27 mouse cellular contexts compared by ENCODE assay signal in genomic region chr6:101938393-101938985, GRCm38 (mm10).
DNase-seq lines count a peak whose midpoint lies in the region; ATAC-seq and TF ChIP-seq lines count a peak whose summit lies in the region.
"Had no signal": no experiment of that assay in that cellular context is flagged by ENCODE, and none has a peak within 500 bp of the region (broad histone marks: within the 10 kb centered on the region; RNA-seq: fewer than 3 reads in every experiment).

No protein-coding gene starts in this region.

- no peak for TF ChIP-seq CTCF in brain, embryonic 14.5 days (IDR thresholded peaks at IDR 0.05; ENCODE audit: borderline replicate concordance, extremely low read depth, insufficient read depth, insufficient read length)
- no peak for TF ChIP-seq CTCF in forebrain, postnatal 0 days (IDR thresholded peaks at IDR 0.05; ENCODE audit: low read depth)

- H3K36me3 ChIP-seq in forebrain, embryonic 11.5 days (ENCODE audit: control insufficient read depth, insufficient read depth, low read length): no peaks in the 10 kb centered on the region
- no peaks in the 10 kb centered on the region for H3K36me3 ChIP-seq in forebrain, embryonic 10.5 days (replicated peaks)
- no peaks in the 10 kb centered on the region for H3K36me3 ChIP-seq in forebrain, postnatal 0 days (ENCODE audit: insufficient read depth)
- no peaks in the 10 kb centered on the region for H3K36me3 ChIP-seq in midbrain, embryonic 16.5 days (ENCODE audit: control insufficient read depth, insufficient read depth, low read length)
- H3K36me3 ChIP-seq: embryonic facial prominence, embryonic 12.5 days; heart, embryonic 13.5 days; hindbrain, embryonic 13.5 days; limb, embryonic 13.5 days; liver, embryonic 12.5 days had no signal

- no peak overlapping the region for H3K4me2 ChIP-seq in forebrain, embryonic 11.5 days (ENCODE audit: low read depth, low read length, severe bottlenecking)
- H3K4me2 ChIP-seq in forebrain, postnatal 0 days (ENCODE audit: low read depth): peak overlapping the region; percentile 41
- no peak overlapping the region for H3K4me2 ChIP-seq in midbrain, embryonic 16.5 days (ENCODE audit: low read length)
- H3K4me2 ChIP-seq: embryonic facial prominence, embryonic 12.5 days; heart, embryonic 13.5 days; liver, embryonic 12.5 days had no signal

- no peaks in the 10 kb centered on the region for H3K9me3 ChIP-seq in forebrain, embryonic 11.5 days (ENCODE audit: control insufficient read depth, low read length)
- no peaks in the 10 kb centered on the region for H3K9me3 ChIP-seq in forebrain, embryonic 10.5 days
- no peaks in the 10 kb centered on the region for H3K9me3 ChIP-seq in forebrain, postnatal 0 days (ENCODE audit: low read length)
- H3K9me3 ChIP-seq in midbrain, embryonic 16.5 days (replicated peaks; ENCODE audit: control insufficient read depth, low read length, poor library complexity, severe bottlenecking): no peaks in the 10 kb centered on the region
- H3K9me3 ChIP-seq: embryonic facial prominence, embryonic 12.5 days; heart, embryonic 13.5 days; hindbrain, embryonic 13.5 days; limb, embryonic 13.5 days; liver, embryonic 12.5 days had no signal

- no peak for DNase-seq in forebrain, embryonic 11.5 days (ENCODE audit: low spot score)
- DNase-seq in forebrain, embryonic 10.5 days (ENCODE audit: extremely low spot score, low spot score): no peak
- peak; percentile 90 for DNase-seq in brain, embryonic 14.5 days (ENCODE audit: low read depth)
- peak; percentile 25 for DNase-seq in forebrain, postnatal 0 days
- DNase-seq in gastrocnemius, postnatal 25 days: no peak
- no peak for DNase-seq in kidney, postnatal 4 days
- DNase-seq in kidney, adult 11 months: no peak
- DNase-seq: adrenal gland, postnatal 36 days; cerebellum, adult 11 months; cerebellum, postnatal 10 days; gastrocnemius, postnatal 14 days; heart, adult 18-20 months; kidney, adult 2 months; kidney, postnatal 14 days; layer of hippocampus, postnatal 36 days; lung, adult 18-20 months; lung, postnatal 14 days; thymus, postnatal 14 days had no signal

- no peaks in the 10 kb centered on the region; the same call in 1 of the 2 replicates for H3K4me1 ChIP-seq in forebrain, embryonic 11.5 days (replicated peaks; ENCODE audit: control insufficient read depth, insufficient read depth, low read length)
- H3K4me1 ChIP-seq in forebrain, embryonic 10.5 days: peaks cover 29% of the 10 kb centered on the region
- peaks cover 7% of the 10 kb centered on the region; the same call in 1 of the 2 replicates for H3K4me1 ChIP-seq in forebrain, postnatal 0 days (ENCODE audit: insufficient read depth)
- peaks cover 3% of the 10 kb centered on the region; the same call in 1 of the 2 replicates for H3K4me1 ChIP-seq in midbrain, embryonic 16.5 days (ENCODE audit: control insufficient read depth, insufficient read depth, low read length)
- H3K4me1 ChIP-seq: embryonic facial prominence, embryonic 12.5 days; heart, embryonic 13.5 days; limb, embryonic 13.5 days; liver, embryonic 12.5 days had no signal

- ATAC-seq in forebrain, embryonic 11.5 days (replicated peaks; ENCODE audit: low FRiP score): peak; percentile 82
- ATAC-seq in forebrain, postnatal 0 days: peak; percentile 10; the same call in 1 of the 2 replicates
- ATAC-seq in midbrain, embryonic 16.5 days: 0 out of 2 replicates have a peak, but pooled peaks have one; percentile 51
- ATAC-seq: CD4-positive, CD25-positive, alpha-beta regulatory T cell, adult 4 months; inflammation-experienced regulatory T-cells, adult 6 months; liver, embryonic 12.5 days had no signal

- no peak overlapping the region for H3K4me3 ChIP-seq in forebrain, embryonic 11.5 days (ENCODE audit: low read depth, low read length)
- H3K4me3 ChIP-seq in forebrain, embryonic 10.5 days: no peak overlapping the region
- H3K4me3 ChIP-seq in forebrain, postnatal 0 days (ENCODE audit: low read depth, low read length): no peak overlapping the region
- H3K4me3 ChIP-seq in midbrain, embryonic 16.5 days (ENCODE audit: low read depth, low read length): no peak overlapping the region
- H3K4me3 ChIP-seq: embryonic facial prominence, embryonic 12.5 days; heart, embryonic 13.5 days; hindbrain, embryonic 13.5 days; limb, embryonic 13.5 days; liver, embryonic 12.5 days had no signal

- TF ChIP-seq POLR2A in brain, embryonic 14.5 days (IDR thresholded peaks at IDR 0.05; ENCODE audit: borderline replicate concordance, extremely low read depth, insufficient read depth, insufficient read length, poor library complexity, severe bottlenecking): no peak

- 23% methylated on average over 4 of the region's 4 CpGs for WGBS in forebrain, embryonic 11.5 days
- WGBS in forebrain, embryonic 10.5 days: 45% methylated on average over 4 of the region's 4 CpGs
- 18% methylated on average over 4 of the region's 4 CpGs for WGBS in forebrain, postnatal 0 days
- 47% methylated on average over 4 of the region's 4 CpGs for WGBS in midbrain, embryonic 16.5 days

- no peak overlapping the region for H3K27ac ChIP-seq in forebrain, embryonic 11.5 days (ENCODE audit: low read depth, low read length)
- H3K27ac ChIP-seq in forebrain, embryonic 10.5 days: no peak overlapping the region
- H3K27ac ChIP-seq in forebrain, postnatal 0 days (ENCODE audit: low read depth, low read length): no peak overlapping the region
- no peak overlapping the region for H3K27ac ChIP-seq in midbrain, embryonic 16.5 days (ENCODE audit: low read length)
- H3K27ac ChIP-seq: embryonic facial prominence, embryonic 12.5 days; heart, embryonic 13.5 days; layer of hippocampus, adult 2 months; limb, embryonic 13.5 days; liver, embryonic 12.5 days had no signal

- no peak overlapping the region for H3K9ac ChIP-seq in forebrain, embryonic 11.5 days (ENCODE audit: low read length)
- no peak overlapping the region for H3K9ac ChIP-seq in forebrain, postnatal 0 days
- H3K9ac ChIP-seq in midbrain, embryonic 16.5 days (ENCODE audit: low read depth, low read length): no peak overlapping the region
- H3K9ac ChIP-seq: embryonic facial prominence, embryonic 12.5 days; heart, embryonic 13.5 days; hindbrain, embryonic 13.5 days; limb, embryonic 13.5 days; liver, embryonic 12.5 days had no signal

- peaks cover 5% of the 10 kb centered on the region for H3K27me3 ChIP-seq in forebrain, embryonic 11.5 days (ENCODE audit: control insufficient read depth, insufficient read depth, low read length)
- H3K27me3 ChIP-seq in forebrain, embryonic 10.5 days (ENCODE audit: poor library complexity, severe bottlenecking): peaks cover 65% of the 10 kb centered on the region
- no peaks in the 10 kb centered on the region for H3K27me3 ChIP-seq in forebrain, postnatal 0 days (ENCODE audit: insufficient read depth, low read length)
- no peaks in the 10 kb centered on the region for H3K27me3 ChIP-seq in midbrain, embryonic 16.5 days (ENCODE audit: control insufficient read depth, insufficient read depth, low read depth, low read length)
- H3K27me3 ChIP-seq: embryonic facial prominence, embryonic 12.5 days; heart, embryonic 13.5 days; hindbrain, embryonic 13.5 days; limb, embryonic 13.5 days; liver, embryonic 12.5 days had no signal

Comparison
In these comparisons a context has a peak if more than half of its experiments do, and no peak if none do; other contexts are left out.
1. DNase-seq: peak in brain, embryonic 14.5 days (single experiment) and forebrain, postnatal 0 days (single experiment); none in forebrain, embryonic 11.5 days (single experiment), forebrain, embryonic 10.5 days (single experiment), gastrocnemius, postnatal 25 days (single experiment), kidney, postnatal 4 days (0 of 2) and kidney, adult 11 months (single experiment).
2. ATAC-seq: peak in every context shown above with its lines; median percentile 82 in forebrain, embryonic 11.5 days; 51 in midbrain, embryonic 16.5 days; 10 in forebrain, postnatal 0 days.